13 mouse cellular contexts compared by ENCODE assay signal in genomic region chr13:54257580-54258223, GRCm38 (mm10).
DNase-seq lines count a peak whose midpoint lies in the region; ATAC-seq lines count a peak whose summit lies in the region.
"Had no signal": no experiment of that assay in that cellular context is flagged by ENCODE, and none has a peak within 500 bp of the region (broad histone marks: within the 10 kb centered on the region; RNA-seq: fewer than 3 reads in every experiment).

No protein-coding gene starts in this region.

- H3K4me2 ChIP-seq in neural tube, embryonic 12.5 days (replicated peaks), result 0 out of 2 replicates have a peak overlapping the region, but pooled peaks have one; percentile 10
- H3K4me2 ChIP-seq in midbrain, embryonic 16.5 days (ENCODE audit: low read length), result no peak overlapping the region
- H3K4me2 ChIP-seq: liver, embryonic 12.5 days had no signal

- H3K9ac ChIP-seq in neural tube, embryonic 12.5 days, result no peak overlapping the region
- no peak overlapping the region for H3K9ac ChIP-seq in midbrain, embryonic 16.5 days (ENCODE audit: low read depth, low read length)
- H3K9ac ChIP-seq: liver, embryonic 12.5 days had no signal

- H3K4me3 ChIP-seq in neural tube, embryonic 12.5 days, result no peak overlapping the region
- H3K4me3 ChIP-seq in midbrain, embryonic 16.5 days (ENCODE audit: low read depth, low read length), result no peak overlapping the region
- no peak overlapping the region for H3K4me3 ChIP-seq in limb, embryonic 10.5 days
- H3K4me3 ChIP-seq: liver, embryonic 12.5 days had no signal

- no peaks in the 10 kb centered on the region for H3K27me3 ChIP-seq in neural tube, embryonic 12.5 days (replicated peaks)
- no peaks in the 10 kb centered on the region for H3K27me3 ChIP-seq in midbrain, embryonic 16.5 days (ENCODE audit: control insufficient read depth, insufficient read depth, low read depth, low read length)
- H3K27me3 ChIP-seq in limb, embryonic 10.5 days (ENCODE audit: low read depth, poor library complexity, severe bottlenecking), result no peaks in the 10 kb centered on the region

- H3K4me1 ChIP-seq in neural tube, embryonic 12.5 days, result peaks cover 12% of the 10 kb centered on the region; the same call in 1 of the 2 replicates
- 0 out of 2 replicates have a peak, but pooled peaks cover 7% of the 10 kb centered on the region for H3K4me1 ChIP-seq in midbrain, embryonic 16.5 days (ENCODE audit: control insufficient read depth, insufficient read depth, low read length)
- H3K4me1 ChIP-seq in limb, embryonic 10.5 days, result peaks cover 8% of the 10 kb centered on the region; the same call in 1 of the 2 replicates
- H3K4me1 ChIP-seq: liver, embryonic 12.5 days had no signal

- H3K9me3 ChIP-seq in neural tube, embryonic 12.5 days, result no peaks in the 10 kb centered on the region
- no peaks in the 10 kb centered on the region for H3K9me3 ChIP-seq in midbrain, embryonic 16.5 days (replicated peaks; ENCODE audit: control insufficient read depth, low read length, poor library complexity, severe bottlenecking)
- no peaks in the 10 kb centered on the region for H3K9me3 ChIP-seq in limb, embryonic 10.5 days (replicated peaks)
- H3K9me3 ChIP-seq: liver, embryonic 12.5 days had no signal

- H3K27ac ChIP-seq in neural tube, embryonic 12.5 days, result no peak overlapping the region
- peak overlapping the region; percentile 10; the same call in 1 of the 2 replicates for H3K27ac ChIP-seq in midbrain, embryonic 16.5 days (ENCODE audit: low read length)
- H3K27ac ChIP-seq in limb, embryonic 10.5 days, result no peak overlapping the region
- H3K27ac ChIP-seq: liver, embryonic 12.5 days had no signal

- 13% methylated on average over 10 of the region's 10 CpGs for WGBS in neural tube, embryonic 12.5 days
- 19% methylated on average over 10 of the region's 10 CpGs for WGBS in midbrain, embryonic 16.5 days
- 28% methylated on average over 10 of the region's 10 CpGs for WGBS in limb, embryonic 10.5 days

- H3K36me3 ChIP-seq in neural tube, embryonic 12.5 days, result no peaks in the 10 kb centered on the region
- H3K36me3 ChIP-seq in midbrain, embryonic 16.5 days (ENCODE audit: control insufficient read depth, insufficient read depth, low read length), result no peaks in the 10 kb centered on the region
- no peaks in the 10 kb centered on the region for H3K36me3 ChIP-seq in limb, embryonic 10.5 days
- H3K36me3 ChIP-seq: liver, embryonic 12.5 days had no signal

- no peak for DNase-seq in frontal cortex, postnatal 25 days (ENCODE audit: low spot score in 2 of 2)
- no peak for DNase-seq in neural tube, embryonic 10.5 days (ENCODE audit: extremely low spot score, low spot score)
- peak; percentile 89 for DNase-seq in telencephalon, adult 2 months (ENCODE audit: low read depth, low spot score)
- no peak for DNase-seq in limb, embryonic 10.5 days (ENCODE audit: low spot score)
- no peak for DNase-seq in urinary bladder, adult 18-20 months (ENCODE audit: low spot score in 2 of 2)
- DNase-seq: adrenal gland, adult 2 months; heart, postnatal 14 days; kidney, adult 2 months; lung, postnatal 10 days had no signal

- ATAC-seq in frontal cortex, adult (ENCODE audit: low TSS enrichment), result peak; percentile 75
- ATAC-seq in neural tube, embryonic 12.5 days (ENCODE audit: low FRiP score, low read depth), result no peak
- ATAC-seq in midbrain, embryonic 16.5 days, result peak; percentile 70
- ATAC-seq: liver, embryonic 12.5 days had no signal
